Mouse (Mus musculus): Measurements from ENCODE around the gene Mageb3. TPM values are rescaled to one million over a fixed set of nuclear protein-coding genes. Genes with fewer than 3 reads are reported as not detected.
"Not testable (repeated sequence)": the region's sequence is repeated elsewhere in the genome, so short reads cannot be mapped to it uniquely, and the experiment has no call there.

Mageb3 gene
- 0.05 TPM in 1 of 2 replicates, not detected in the other for polyA plus RNA-seq (2012; rRNA removed)

DNA sequence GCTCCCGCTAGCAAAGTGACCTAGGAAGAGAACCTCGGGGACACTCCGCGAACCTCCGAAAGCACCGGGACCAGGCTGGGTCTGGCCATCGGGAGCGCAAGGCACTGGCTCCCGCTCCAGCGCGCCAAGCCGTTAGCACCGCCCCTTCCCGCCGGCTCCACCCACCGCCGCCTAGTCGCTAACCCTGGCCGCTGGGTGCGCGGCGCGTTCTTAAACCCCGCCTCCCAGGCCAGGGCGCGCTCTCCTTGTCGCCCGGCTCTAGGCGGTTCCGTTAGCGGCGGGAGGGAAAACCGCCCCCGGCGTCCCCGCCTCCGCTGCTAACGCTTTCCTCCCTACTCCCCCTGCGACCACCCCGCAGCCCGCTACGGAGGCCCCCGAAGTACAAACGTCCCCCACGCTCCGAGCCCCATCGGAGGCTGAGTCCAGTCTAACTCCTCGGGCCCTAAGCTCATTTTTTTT is at the start of gene Mageb3, which contains the start of gene Ctdspl2:
Mageb3 (minus strand) TSS at position 328 of the 459 bp plus-strand sequence.
Ctdspl2 (plus strand) TSS at position 237 of the 459 bp plus-strand sequence.
- H3K27ac ChIP-seq (ENCODE audit: control insufficient read depth, insufficient read depth, low read length), result peak within 1 kb of the TSS; percentile 81
- peaks cover 6% of the 10 kb centered on the region for H3K4me1 ChIP-seq (replicated peaks; ENCODE audit: control insufficient read depth, insufficient read depth, low read length)
- under 1% methylated on average over 48 of the region's 48 CpGs for WGBS
- peaks cover 3% of the 10 kb centered on the region; the same call in 1 of the 2 replicates for H3K36me3 ChIP-seq (ENCODE audit: control insufficient read depth, insufficient read depth, low read length)
- peak within 1 kb of the TSS; percentile 90 for H3K4me3 ChIP-seq (ENCODE audit: control insufficient read depth, insufficient read depth, low read length)
- no peaks in the 10 kb centered on the region for H3K27me3 ChIP-seq (ENCODE audit: control insufficient read depth, insufficient read depth, low read length)
- TF ChIP-seq POLR2A (IDR thresholded peaks at IDR 0.05; ENCODE audit: control insufficient read depth, extremely low read depth, insufficient read depth, low read length, poor library complexity) (no peak), CTCF (IDR thresholded peaks at IDR 0.05; ENCODE audit: borderline replicate concordance, control insufficient read depth, extremely low read depth, insufficient read depth, low read length, poor library complexity) (0 out of 2 replicates have a peak, but pooled peaks have one; percentile 48)
- DNase-seq, result peak; percentile 98

DNA sequence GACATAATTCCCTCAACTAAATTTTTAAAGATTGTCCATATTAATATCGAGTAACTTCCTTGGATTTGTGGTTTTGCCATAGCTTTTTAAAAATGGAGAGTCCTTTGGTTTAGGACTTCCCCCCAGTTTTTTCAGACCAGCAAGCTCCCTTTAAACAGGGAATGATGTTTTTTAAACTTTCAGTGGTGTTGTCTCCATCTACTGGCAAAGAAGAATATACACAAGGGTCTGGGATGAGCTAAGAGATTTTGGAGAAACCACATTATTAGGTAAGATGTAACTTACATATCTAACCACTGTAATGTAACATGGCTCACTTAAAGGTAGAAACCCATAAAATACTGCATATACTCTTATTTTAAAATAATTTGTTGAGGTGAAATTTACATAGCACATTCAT is 39.8 kb upstream of the Mageb3 start:
- 84% methylated on average over 1 of the region's 1 CpGs for WGBS
- Histone ChIP-seq H3K4me3 (ENCODE audit: control insufficient read depth, insufficient read depth, low read length) (no peak overlapping the region), H3K36me3 (ENCODE audit: control insufficient read depth, insufficient read depth, low read length) (peaks cover 49% of the 10 kb centered on the region), H3K4me1 (replicated peaks; ENCODE audit: control insufficient read depth, insufficient read depth, low read length) (no peaks in the 10 kb centered on the region), H3K27me3 (ENCODE audit: control insufficient read depth, insufficient read depth, low read length) (no peaks in the 10 kb centered on the region), H3K27ac (ENCODE audit: control insufficient read depth, insufficient read depth, low read length) (no peak overlapping the region)
- TF ChIP-seq POLR2A (IDR thresholded peaks at IDR 0.05; ENCODE audit: control insufficient read depth, extremely low read depth, insufficient read depth, low read length, poor library complexity) (no peak), CTCF (IDR thresholded peaks at IDR 0.05; ENCODE audit: borderline replicate concordance, control insufficient read depth, extremely low read depth, insufficient read depth, low read length, poor library complexity) (no peak)
- no peak for DNase-seq

- H3K27me3 ChIP-seq (ENCODE audit: control insufficient read depth, insufficient read depth, low read length), result no peaks in the 10 kb centered on the region
- H3K27ac ChIP-seq (ENCODE audit: control insufficient read depth, insufficient read depth, low read length), result no peak overlapping the region
- no peak for TF ChIP-seq CTCF (IDR thresholded peaks at IDR 0.05; ENCODE audit: borderline replicate concordance, control insufficient read depth, extremely low read depth, insufficient read depth, low read length, poor library complexity)
- no peak for TF ChIP-seq POLR2A (IDR thresholded peaks at IDR 0.05; ENCODE audit: control insufficient read depth, extremely low read depth, insufficient read depth, low read length, poor library complexity)
- no peak for DNase-seq
- WGBS, result 8% methylated on average over 8 of the region's 8 CpGs
- H3K36me3 ChIP-seq (ENCODE audit: control insufficient read depth, insufficient read depth, low read length), result peaks cover 5% of the 10 kb centered on the region; the same call in 1 of the 2 replicates
- H3K4me1 ChIP-seq (replicated peaks; ENCODE audit: control insufficient read depth, insufficient read depth, low read length), result peaks cover 6% of the 10 kb centered on the region
- no peak overlapping the region for H3K4me3 ChIP-seq (ENCODE audit: control insufficient read depth, insufficient read depth, low read length)
These were observed 1.4 kb upstream of the Mageb3 start for GRCm38 (mm10) chr2:121957216-121957792.

GRCm38 (mm10) chr2:121956224-121957018 is 529 bp upstream of the Mageb3 start:
- H3K27me3 ChIP-seq (ENCODE audit: control insufficient read depth, insufficient read depth, low read length), result no peaks in the 10 kb centered on the region
- peaks cover 6% of the 10 kb centered on the region for H3K4me1 ChIP-seq (replicated peaks; ENCODE audit: control insufficient read depth, insufficient read depth, low read length)
- H3K27ac ChIP-seq (ENCODE audit: control insufficient read depth, insufficient read depth, low read length), result peak overlapping the region; percentile 81
- WGBS, result under 1% methylated on average over 47 of the region's 47 CpGs
- H3K4me3 ChIP-seq (ENCODE audit: control insufficient read depth, insufficient read depth, low read length), result peak overlapping the region; percentile 90
- DNase-seq, result peak; percentile 94
- H3K36me3 ChIP-seq (ENCODE audit: control insufficient read depth, insufficient read depth, low read length), result peaks cover 5% of the 10 kb centered on the region; the same call in 1 of the 2 replicates
- TF ChIP-seq CTCF (IDR thresholded peaks at IDR 0.05; ENCODE audit: borderline replicate concordance, control insufficient read depth, extremely low read depth, insufficient read depth, low read length, poor library complexity), result no peak
- TF ChIP-seq POLR2A (IDR thresholded peaks at IDR 0.05; ENCODE audit: control insufficient read depth, extremely low read depth, insufficient read depth, low read length, poor library complexity), result peak; percentile 37; the same call in 1 of the 2 replicates

DNA sequence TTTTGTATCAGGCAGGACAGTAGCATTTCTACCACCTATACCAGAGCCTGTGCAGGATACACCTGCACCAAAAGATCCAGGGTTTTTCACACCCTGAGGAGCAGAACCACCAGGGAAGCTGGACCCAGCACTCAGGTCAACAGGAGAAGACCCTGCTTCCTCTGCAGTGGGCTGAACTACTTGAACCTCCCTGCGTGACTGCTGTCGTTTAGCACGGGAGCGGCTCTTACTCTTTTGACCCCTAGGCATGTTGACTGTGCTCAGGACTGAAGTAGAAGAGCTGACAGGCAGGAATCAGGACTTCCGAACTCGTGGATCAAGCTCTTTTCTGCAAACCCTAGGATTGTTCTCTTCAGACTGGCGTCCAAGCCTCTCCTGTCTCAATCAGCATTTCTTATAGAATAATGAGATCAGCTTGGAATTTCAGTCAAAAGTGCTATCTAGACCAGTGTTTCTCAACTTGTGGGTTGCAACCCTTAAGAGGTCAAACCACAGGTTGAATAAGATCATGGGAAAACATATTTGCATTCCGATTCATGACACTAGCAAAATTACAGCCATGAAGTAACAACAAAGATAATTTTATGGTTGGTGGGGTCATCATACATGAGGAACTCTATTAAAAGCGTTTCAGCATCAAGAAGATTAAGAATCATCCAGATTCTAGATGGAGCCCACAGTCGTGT is 778 bp downstream of the Mageb3 start:
- no peak overlapping the region for H3K27ac ChIP-seq (ENCODE audit: control insufficient read depth, insufficient read depth, low read length)
- WGBS, result 35% methylated on average over 10 of the region's 10 CpGs
- H3K27me3 ChIP-seq (ENCODE audit: control insufficient read depth, insufficient read depth, low read length), result no peaks in the 10 kb centered on the region
- no peaks in the 10 kb centered on the region for H3K36me3 ChIP-seq (ENCODE audit: control insufficient read depth, insufficient read depth, low read length)
- peaks cover 6% of the 10 kb centered on the region for H3K4me1 ChIP-seq (replicated peaks; ENCODE audit: control insufficient read depth, insufficient read depth, low read length)
- H3K4me3 ChIP-seq (ENCODE audit: control insufficient read depth, insufficient read depth, low read length), result peak overlapping the region; percentile 90
- TF ChIP-seq CTCF (IDR thresholded peaks at IDR 0.05; ENCODE audit: borderline replicate concordance, control insufficient read depth, extremely low read depth, insufficient read depth, low read length, poor library complexity), result no peak
- no peak for TF ChIP-seq POLR2A (IDR thresholded peaks at IDR 0.05; ENCODE audit: control insufficient read depth, extremely low read depth, insufficient read depth, low read length, poor library complexity)
- peak; percentile 3 for DNase-seq

GRCm38 (mm10) chr2:121943364-121943763 is 12.5 kb downstream of the Mageb3 start:
- TF ChIP-seq POLR2A (IDR thresholded peaks at IDR 0.05; ENCODE audit: control insufficient read depth, extremely low read depth, insufficient read depth, low read length, poor library complexity), result no peak
- TF ChIP-seq CTCF (IDR thresholded peaks at IDR 0.05; ENCODE audit: borderline replicate concordance, control insufficient read depth, extremely low read depth, insufficient read depth, low read length, poor library complexity), result no peak
- H3K36me3 ChIP-seq (ENCODE audit: control insufficient read depth, insufficient read depth, low read length), result no peaks in the 10 kb centered on the region
- no peaks in the 10 kb centered on the region for H3K27me3 ChIP-seq (ENCODE audit: control insufficient read depth, insufficient read depth, low read length)
- DNase-seq, result no peak
- no peak overlapping the region for H3K4me3 ChIP-seq (ENCODE audit: control insufficient read depth, insufficient read depth, low read length)
- H3K27ac ChIP-seq (ENCODE audit: control insufficient read depth, insufficient read depth, low read length), result no peak overlapping the region
- H3K4me1 ChIP-seq (replicated peaks; ENCODE audit: control insufficient read depth, insufficient read depth, low read length), result no peaks in the 10 kb centered on the region
- WGBS, result 89% methylated on average over 3 of the region's 3 CpGs

- WGBS, result 91% methylated on average over 2 of the region's 2 CpGs
These were observed 18.3 kb downstream of the Mageb3 start for GRCm38 (mm10) chr2:121937624-121938023.

More at GRCm38 (mm10) chr2:121937624-121938023, 18.3 kb downstream of the Mageb3 start:
- not testable (repeated sequence) for H3K4me1 ChIP-seq (replicated peaks; ENCODE audit: control insufficient read depth, insufficient read depth, low read length); H3K36me3 ChIP-seq (ENCODE audit: control insufficient read depth, insufficient read depth, low read length); H3K4me3 ChIP-seq (ENCODE audit: control insufficient read depth, insufficient read depth, low read length); H3K27ac ChIP-seq (ENCODE audit: control insufficient read depth, insufficient read depth, low read length); DNase-seq; H3K27me3 ChIP-seq (ENCODE audit: control insufficient read depth, insufficient read depth, low read length)
